Mouse (Mus musculus) adipocyte (in vitro differentiated cells): Measurements from ENCODE around the gene Fzd7.

Source experiments
- DNase-seq: peaks from one replicate; pipeline ENCODE4 v3.0.0-alpha.2; 2016; ENCODE audit warnings: low spot score

Gene Fzd7

GRCm38 (mm10) chr1:59502355-59502754 is 20.1 kb downstream of the Fzd7 start:
- DNase-seq: no peak

- DNase-seq: no peak
Measured at GRCm38 (mm10) chr1:59503659-59504301, 21.6 kb downstream of the Fzd7 start.

GRCm38 (mm10) chr1:59504302-59504700 is 22.1 kb downstream of the Fzd7 start:
- DNase-seq: no peak

DNA sequence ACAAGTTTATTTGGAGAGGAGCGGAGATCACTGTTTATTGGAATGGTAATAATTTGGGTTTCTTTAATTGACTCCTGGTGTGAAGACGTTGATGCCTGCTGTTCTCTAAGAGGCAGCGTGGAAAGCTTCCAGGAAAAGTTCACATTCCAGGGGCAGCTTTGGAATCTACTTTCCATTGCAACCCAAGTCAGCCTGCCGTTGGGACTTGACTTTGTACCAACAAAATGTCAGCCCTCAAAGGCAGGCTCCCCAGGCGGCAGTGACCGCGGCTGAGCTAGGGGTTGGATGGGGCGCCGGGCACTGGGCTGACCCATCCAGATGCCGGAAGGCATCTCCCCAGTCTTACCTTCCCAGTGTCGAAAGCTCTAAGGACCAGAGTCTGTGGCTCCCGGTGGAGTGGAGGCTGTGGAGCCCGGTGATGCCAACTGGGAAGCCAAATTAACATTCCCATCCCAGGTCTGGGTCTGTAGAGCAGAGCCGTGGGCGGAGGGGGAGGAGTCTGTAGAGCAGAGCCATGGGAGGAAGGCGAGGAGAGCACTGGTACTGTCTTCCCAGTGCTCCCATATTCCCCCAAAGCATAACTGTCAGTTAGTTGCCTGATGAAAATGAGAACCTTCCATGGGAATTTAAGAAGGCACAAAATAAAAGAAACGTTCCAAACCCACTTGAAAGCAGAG is 26.4 kb downstream of the Fzd7 start:
- DNase-seq: no peak

DNA sequence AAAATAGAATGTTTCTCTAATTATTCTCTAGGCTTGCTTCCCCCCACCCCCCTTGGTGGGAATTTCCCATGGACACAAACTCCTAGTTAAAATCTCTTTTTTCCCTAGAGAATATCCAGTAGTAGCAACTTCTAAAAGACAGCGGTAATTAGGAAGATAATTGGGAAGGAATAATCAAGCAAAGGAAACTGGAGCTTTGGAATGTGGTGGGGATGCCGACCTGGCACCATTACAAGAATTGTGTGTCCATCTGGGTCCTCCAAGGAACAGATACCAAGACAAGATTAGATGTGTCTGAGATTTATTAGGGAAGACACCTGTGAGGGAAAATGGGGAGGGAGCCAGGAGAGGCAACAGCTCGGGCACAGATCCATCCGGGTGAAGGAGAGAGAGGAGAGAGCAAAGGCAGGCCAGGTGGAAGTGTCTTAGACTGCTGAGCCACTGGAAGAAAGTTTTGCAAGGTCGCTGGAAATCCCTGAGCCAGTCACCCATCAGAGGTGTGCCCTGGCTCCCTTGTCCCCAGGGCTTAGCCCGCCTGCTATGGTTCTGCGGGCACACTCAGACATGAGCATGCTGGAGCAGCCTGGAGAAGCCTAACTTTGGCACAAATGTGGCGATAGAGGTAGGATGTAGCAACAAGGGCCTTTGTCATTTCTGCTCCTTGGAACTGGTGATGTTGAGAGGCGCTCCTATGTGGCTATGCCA is 29.5 kb downstream of the Fzd7 start:
- no peak for DNase-seq

- no peak for DNase-seq
Measured at GRCm38 (mm10) chr1:59516026-59516917, 34.0 kb downstream of the Fzd7 start, which contains the start of gene Gm973. TSS of gene Gm973 (plus strand) at chr1:59516264.

DNA sequence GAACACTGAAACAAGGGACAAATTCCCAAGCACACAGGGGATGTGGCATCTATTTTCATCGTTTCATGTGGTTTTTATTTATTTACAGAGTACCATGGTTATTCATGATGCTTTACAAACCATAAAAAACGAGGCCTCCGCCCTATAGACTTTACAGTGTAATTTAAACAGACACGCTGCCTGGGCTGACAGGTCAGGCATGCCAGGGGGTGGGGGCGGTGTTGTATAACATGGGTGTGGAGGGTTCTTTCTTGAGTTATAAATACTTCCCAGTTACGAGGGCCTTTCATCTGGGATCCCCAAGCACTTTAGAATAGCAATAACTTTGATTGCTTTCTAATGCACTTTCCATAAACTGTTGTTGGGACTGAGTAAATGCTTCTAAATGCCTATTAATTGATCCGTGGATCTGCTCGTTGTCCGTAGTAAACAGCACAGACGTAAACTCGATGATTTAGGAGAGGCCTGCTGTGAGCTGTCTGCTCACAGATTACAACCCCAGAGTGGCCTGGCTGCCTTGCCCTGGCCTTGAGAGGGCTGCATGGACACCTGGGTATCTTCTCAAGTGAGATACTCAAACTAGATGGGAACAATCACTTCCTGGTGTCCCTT is 38.1 kb downstream of the Fzd7 start:
- DNase-seq: no peak

DNA sequence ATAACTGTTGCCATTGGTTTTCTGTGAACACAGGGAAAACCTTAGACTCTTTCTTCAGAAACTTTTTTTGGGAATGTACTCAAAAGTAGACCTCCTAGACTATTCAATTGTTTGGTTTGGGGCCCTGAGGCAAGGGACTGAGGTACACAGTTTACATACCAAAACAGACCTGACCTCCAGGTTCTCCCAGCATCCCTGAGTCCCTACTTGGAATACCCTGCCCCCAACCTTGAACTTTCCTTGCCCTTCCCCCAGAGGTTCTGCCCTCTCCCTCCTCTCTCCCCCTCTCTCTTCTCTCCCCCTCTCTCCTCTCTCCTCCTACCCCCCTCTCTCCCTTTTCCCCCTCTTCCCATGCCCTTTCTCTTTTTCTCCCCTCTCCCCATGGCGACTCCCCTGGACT is 40.2 kb downstream of the Fzd7 start:
- DNase-seq: no peak

- DNase-seq: no peak
Measured at GRCm38 (mm10) chr1:59523378-59523958, 41.2 kb downstream of the Fzd7 start.

DNA sequence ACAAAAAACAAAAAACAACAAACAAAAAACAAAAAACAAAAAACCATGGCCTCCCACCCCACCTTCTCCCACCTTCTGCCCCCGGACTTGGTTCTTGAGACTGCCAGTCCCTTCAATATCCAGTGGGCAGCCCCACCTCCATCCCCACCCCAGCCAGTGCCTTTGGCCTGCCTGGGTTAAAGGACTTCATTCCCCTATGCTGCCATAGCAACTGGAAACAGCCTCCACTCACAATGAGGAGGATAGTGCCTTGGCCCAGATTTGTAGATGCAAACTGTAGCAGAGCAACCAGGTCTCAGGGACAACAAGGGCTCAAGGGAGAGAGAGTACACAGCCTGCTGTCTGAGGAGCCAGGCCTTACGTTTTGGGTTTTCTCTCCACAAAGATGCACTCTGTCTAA is 41.8 kb downstream of the Fzd7 start:
- no peak for DNase-seq

DNA sequence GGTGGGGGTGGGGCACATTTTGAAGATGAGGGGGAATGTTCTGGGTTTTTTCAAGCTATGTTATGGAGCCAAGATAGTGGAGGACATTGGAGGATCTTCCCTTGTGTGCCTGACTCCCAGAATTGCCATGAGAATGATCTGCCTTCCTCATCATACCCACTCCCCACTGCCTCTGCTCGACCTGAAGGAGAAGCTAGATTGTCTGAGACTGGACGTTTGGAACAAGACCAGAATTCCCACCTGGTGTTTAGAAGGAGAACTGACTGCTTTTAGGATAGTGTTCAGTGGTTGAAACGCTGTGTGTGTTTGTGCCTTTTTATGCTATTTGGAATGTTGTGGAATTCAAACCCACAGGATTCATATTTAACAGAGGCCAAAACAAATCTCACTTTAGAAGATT is 42.5 kb downstream of the Fzd7 start:
- DNase-seq: no peak

DNA sequence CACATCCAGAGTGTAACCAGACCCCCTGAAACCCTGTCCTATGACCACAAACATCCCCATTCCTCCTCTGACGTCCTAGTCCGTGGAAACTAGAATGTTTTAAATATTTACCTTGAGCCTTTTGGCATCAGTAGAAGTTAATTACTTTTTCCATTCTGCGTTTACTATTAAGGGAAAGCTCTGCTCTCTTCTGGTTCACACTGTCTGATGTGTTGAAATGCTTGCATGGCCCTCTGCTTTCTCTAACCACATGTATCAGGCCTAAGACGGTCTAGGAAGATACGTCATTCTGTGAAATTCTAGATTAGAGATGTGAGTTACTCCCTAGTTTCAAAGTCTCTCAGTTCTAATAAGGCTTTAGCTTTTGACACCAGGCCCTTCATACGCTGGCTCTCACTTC is 45.0 kb downstream of the Fzd7 start:
- DNase-seq: no peak

GRCm38 (mm10) chr1:59534976-59535810 is 53.0 kb downstream of the Fzd7 start:
- DNase-seq: no peak
